Mouse (Mus musculus) thymus, postnatal 14 days (tissue): ENCODE results near the gene Sbno1.
"Not testable (repeated sequence)": the region's sequence is repeated elsewhere in the genome, so short reads cannot be mapped to it uniquely, and the experiment has no call there.

Experiments used
- DNase-seq: peaks from one replicate; pipeline ENCODE4 v3.0.0; 2021

The Sbno1 gene

DNA sequence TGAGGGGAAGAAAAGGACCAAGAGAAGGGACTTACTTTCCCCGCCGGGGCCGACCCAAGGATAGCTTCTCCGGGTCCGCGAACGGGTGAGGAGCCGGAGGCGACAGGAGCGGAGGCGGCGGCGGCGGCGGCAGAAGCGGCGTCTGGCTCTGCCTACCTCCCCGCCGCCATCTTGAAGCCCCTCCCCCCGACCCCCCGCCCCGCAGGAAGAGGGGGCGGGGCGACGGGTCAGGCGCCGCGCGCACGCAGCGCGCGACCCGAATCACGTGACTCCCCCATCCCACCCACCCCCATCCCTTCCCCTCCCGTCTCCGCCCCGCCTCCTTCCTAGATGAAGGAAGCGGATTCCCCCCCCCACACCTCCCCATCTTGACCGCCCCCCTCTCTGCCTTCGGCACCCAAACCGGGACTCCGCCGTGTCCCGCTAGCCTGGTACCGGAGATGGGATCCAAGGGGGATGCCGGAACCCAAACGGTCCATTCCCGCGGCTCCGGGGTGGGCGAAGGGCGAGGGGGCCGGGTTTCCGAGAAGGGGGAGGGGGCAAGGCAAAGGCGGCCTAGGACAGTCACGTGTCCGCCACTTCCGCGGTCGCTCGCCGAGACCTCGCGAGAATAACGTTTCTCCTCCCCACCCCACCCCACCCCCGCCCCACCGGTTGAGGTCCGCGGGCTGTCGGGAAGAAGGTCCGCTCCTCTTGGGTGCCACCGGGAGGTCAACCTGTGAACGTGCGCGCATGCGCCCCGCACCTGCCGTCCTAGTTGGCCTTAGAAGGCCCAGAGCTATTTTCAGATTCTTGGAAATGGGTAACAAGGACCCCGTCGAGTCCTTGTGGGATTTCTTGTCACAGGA, at the start of gene Sbno1:
TSS of gene Sbno1 (minus strand) at position 590 of the 848 bp plus-strand sequence.
- DNase-seq = peak; percentile 94

DNA sequence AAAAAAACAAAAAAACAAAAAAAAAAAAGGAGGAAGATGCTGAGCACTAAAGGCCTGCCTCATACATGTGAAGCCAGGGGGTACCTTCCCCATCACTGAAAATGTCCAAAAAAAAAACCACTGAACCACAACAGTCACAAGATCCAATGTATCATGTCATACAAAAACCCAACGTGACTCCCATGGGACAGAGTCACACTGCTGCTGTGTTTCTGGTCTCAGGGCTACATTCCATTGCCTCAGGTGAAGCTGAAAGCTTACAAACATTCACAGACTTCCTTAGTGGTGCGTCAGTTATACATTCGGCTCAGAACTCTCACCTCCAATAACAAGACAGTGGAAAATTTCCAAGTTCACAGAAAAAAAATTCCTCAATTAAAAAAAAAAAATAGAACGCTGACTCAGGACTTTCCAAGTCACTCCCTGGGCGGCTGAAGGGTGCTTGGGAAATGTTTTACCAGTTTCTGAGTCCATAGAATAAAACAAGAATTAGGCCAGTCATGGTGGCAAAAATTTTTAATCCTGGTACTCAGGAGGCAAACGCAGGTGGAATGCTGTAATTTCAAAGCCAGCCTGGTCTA, 44.9 kb upstream of the Sbno1 start:
- DNase-seq = no peak

DNA sequence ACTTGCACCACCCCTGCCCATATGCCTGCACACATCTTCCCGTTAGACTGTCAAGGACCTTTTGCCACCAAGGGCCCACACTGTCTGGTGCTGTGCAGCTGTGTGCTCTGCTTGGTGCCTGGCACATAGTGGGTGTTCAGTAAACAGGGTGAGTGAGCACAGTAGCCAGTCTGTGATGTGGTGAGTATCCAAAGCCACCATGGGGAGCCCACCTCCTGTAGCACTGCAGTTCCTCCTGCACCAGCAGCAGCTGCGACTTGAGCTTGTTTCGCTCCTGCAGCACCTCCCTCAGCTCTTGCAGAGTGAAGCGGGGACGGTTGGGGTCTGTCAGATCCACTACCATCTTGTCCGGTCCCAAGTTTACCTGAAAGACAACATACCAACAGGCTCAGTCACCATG, 43.7 kb upstream of the Sbno1 start:
- peak; percentile 74 for DNase-seq

DNA sequence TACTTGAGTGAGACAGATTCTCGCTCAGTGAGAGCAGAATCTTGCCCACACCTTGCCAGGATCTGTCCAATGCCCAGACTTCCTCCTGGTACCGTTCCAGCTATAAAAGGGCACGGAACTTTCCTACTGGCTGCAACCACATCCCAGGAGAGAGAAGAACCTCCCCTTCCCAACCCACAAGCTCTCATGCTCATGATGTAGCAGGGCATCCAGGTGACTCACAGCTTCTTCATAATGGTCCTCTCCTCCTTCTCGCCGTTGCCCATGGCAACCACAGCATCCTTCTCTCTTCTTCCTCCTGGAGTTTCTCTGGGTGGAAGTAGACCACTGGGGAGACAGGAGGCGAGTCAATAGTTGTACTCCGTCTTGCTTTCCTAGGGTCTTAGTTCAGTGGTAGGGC, 42.6 kb upstream of the Sbno1 start:
- no peak for DNase-seq

DNA sequence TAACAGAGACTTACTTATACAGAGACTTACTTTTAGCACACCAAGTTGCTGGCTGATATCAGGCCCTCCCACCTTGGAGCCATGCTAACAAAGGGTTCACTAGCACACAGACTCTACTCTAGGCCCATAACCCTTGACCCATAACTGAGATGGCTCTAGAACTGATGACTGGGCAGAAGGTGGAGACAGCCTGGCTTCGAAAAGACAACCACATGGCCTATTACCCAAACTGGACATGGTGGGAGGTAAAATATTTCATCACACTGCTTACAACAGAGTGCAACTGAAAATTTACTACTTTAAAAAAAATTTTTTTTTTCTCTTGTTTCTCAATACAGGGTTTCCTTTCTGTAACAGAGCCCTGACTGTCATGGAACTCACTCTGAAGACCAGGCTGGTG, 42.0 kb upstream of the Sbno1 start:
- DNase-seq = no peak

DNA sequence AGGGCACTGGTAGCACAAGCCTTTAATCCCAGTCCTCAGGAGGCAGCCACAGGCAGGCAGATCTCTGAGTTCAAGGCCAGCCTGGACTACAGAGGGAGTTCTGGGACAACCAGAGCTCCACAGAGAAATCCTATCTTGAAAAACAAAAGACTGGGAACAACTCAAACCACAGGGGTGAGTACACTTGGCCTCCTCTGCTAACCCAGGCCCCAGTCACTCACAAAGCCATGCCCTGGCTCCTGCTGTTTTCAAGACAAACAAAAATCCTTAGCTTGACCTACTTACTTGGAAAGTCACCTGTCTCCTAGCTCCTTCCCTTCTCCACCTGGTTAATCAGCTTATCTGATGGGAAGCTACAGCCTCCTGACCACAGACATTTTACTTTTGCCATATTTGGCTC, 39.1 kb upstream of the Sbno1 start:
- no peak for DNase-seq

DNA sequence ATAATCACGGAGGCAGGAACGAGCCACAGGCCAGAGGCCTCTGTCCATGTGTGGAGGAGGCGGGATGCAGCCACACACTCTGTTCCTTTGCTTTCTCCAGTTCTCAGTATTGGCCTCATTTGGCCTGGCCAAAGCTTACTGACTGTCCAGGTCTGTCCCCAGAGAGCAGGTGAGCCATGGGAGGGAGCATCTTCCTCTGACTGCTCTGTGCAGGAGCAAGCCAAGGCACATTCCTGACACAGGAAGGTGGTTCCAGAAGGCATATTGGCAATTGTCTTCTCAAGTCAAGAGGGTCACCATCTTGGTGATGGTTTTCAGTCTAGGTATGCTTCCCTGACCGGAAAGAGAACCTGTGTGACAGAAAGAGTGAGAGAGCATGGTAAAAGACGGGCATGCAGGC, 37.7 kb upstream of the Sbno1 start:
- DNase-seq = no peak

DNA sequence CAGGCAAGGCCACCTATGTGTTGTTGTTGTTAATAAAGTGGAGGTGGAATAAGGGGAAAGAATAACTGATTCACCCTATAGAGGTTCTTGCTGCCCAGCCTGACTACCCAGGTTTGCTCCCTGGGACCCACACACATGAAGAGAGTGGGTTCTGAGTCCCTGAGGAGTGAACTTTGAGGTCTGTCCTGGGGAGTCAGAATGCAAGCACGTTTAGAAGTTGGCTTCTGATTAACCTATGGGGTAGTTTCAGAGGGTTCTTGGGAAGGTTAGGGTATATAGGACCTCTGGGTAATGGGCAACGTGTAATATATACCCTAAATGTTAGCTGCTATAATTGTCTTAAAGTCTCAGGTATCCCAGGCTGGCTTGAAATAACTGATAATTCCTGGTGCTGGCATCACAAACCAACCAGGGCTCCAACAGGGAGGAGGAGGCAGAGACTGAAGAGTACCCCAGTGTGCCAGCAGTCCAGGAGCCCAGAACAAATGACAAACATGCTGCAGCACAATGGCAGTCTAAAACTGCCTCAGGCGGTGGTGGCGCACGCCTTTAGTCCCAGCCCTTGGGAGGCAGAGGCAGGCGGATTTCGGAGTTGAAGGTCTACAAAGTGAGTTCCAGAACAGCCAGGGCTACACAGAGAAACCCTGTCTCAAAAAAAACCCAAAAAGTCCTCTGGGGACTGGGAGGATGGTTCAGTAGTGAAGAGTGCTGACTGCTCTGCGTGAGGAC, 36.7 kb upstream of the Sbno1 start:
- DNase-seq = no peak

DNA sequence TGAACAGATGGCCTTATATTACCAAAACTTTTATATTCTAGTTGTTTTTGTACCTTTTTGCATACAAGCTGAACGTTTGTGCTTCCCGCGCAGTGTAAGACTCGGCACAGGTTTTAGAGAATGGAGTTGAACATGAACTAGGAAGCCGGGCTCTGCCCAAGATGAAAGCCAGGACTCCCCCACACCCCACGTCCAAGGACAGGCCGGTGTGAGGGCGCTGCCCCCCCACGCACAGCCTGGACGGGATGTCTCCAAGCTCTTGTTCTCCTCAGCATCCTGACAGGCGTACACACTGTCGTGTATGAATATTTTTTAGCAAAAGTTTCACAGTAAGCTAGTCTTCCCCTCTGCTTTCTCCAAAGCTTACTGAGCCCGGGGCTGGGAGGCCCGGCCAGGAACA, 35.1 kb upstream of the Sbno1 start:
- DNase-seq = not testable (repeated sequence)

DNA sequence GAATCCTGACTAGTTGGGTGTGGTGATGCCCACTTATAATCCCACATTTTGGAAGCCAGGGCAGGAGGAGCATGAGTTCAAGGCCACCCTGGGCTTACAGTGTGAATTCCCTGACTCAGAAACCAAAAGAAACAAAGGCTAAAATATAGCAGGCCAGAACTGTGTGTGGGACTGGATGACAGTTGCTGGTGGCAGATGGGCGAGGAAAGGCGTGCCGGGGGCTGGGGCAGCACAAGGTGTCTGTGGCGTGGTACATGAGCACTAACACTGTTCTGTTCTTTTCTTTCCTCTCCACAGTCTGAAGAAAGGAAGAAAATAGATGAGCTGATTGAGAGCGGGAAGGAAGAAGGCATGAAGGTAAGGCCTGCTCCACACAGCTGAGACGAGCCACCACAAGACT, 31.0 kb upstream of the Sbno1 start:
- DNase-seq = no peak

DNA sequence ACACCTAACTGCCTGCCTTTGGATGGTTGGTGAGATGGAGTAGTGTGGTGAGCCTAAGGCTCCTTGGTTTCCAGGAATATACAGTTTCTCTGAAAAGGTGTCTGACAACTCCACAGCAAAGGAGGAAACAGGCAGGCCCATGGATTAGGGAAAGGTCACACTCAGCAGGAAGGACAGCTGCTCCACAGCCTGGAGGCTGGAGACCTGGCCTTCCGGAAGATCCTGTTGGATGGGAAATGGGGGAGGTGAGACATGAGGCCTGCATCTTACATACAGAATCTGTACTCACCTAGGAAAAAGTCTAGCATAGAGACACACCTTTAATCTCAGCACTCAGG, 28.2 kb upstream of the Sbno1 start:
- no peak for DNase-seq

DNA sequence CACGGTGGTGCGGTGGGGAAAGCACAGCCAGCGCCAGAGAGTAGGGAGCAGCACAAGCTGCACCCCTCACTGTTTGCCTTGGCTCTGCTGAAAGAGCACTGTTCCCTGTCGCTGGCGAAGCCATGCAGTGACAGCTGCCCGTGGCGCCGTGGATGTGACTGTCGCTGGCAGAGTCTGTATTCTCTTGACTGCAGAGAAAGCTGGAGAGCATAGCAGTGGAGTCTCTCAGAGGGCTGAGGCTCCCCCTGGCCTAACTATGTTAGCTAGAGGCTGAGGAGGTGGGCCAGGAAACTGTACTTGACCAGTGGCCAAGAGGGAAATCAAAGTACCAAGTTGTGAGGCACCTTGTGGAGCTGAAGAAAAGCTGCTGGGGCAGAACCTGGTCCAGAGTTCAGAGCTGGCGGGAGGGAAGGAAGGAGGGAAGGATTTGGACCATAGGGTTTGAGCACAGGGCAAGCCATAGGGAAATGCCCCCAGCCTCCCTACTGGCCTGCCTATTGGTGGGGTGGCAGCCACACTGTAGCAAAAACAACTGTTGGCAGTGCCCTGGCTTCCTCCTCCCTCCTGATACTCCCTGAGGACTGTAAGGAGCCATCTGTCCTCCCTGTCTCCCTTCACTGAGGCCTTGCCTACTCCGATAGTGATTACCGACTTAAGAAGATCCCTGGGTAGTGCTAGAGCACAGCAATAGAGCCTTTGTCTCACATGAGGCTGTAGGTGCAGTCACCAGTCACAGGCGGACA, 27.7 kb upstream of the Sbno1 start:
- DNase-seq = no peak

DNA sequence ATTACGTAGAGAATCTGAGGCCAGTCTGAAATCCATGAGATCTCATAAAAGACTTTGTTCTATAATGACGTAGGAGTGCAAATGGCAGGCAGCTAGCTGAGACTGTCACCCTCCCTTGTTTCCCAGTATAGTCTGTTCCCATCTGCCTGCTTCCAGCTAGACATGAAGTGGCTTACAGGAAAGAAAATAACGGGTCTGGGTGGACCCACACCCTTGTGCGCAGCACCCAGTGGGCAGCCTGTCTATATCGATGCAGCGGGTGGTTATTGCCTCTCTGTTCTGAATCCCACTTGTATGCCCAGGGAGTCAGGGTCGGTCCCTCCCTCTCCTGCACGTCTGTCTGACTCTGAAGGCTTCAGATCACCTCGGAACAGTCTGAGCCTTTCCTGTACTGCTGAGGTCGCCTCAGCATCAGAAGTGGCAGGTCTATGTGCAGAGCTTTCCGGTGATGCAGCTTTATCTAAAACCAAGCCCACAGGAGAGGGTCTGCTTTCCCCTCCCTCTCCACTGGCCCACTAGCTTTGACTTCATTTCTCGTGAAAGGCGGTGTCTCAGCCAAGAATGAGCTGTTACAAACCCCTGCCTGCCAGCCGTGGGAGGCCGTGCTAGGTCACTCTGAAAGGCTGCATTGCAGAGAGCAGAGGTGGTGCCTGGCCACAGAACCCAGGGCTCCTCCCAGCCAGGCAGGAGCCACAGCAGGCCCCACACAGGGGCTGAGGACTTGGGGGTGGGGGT, 26.9 kb upstream of the Sbno1 start:
- DNase-seq = no peak

DNA sequence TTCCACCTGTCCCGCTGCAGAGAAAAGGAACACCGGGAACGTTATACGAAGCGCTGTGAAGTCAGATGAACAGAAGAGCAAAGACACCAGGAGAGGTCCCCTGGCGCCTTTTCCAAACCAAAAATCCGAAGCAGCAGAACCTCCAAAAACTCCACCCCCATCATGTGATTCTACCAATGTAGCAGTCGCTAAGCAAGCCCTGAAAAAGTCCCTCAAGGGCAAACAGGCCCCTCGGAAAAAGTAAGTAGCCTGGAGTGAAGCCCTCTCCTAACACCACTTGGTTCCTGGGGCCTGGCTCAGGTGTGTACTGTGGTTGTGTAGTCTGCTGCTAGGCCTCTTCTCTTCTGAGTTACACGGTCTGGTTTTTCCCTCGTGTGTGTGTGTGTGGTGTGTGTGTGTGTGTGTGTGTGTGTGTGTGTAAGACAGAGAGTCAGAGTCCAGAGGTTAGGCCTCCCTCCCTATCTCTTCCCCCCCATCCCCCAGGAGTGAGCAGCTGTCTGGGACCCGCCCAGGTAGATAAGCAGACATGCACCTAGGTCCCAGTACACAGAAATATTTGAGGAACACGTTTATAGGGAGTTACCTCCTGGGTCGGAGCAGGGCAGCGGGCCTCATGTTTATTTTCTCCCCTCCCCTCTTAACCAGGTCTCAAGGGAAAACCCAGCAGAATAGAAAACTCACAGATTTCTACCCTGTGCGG, 25.0 kb upstream of the Sbno1 start:
- DNase-seq = no peak

DNA sequence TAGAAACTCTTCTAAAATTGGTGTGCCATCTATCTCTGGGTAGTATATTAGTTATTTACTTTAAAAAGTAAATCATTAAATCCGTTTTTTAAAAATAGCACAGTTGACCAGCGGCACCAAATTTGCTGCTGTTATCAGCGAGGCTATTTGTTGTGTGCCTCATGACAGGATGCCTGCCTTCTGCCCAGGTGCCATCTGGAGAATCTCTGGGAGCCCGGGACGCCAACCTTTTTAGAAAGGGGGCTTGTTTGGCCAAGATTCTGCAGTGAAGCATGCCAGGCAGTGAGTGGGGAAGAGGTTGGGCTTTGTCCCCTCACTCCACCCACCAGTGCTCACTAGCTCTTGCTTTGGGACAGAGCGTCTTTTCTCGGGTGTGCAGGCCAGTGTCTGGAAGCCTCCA, 24.2 kb upstream of the Sbno1 start:
- no peak for DNase-seq

DNA sequence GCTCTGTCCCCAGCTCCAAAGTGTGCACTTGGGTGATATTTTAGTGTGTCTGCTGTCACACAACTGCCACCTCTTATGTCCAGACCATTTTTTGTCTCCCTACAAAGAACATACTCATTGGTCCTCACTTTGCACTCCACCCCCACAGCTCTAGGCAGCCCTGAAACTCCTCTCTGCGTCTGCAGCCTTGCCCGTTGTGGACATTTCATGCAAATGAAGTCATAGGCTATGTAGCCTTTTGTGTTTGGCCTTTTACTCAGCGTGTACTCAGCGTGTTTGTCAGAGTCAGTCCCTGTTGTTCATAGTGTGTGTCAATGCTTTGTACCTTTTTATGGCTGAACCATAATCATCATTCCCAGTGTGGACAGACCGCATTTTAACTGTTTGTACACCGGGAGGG, 23.7 kb upstream of the Sbno1 start:
- DNase-seq = no peak

DNA sequence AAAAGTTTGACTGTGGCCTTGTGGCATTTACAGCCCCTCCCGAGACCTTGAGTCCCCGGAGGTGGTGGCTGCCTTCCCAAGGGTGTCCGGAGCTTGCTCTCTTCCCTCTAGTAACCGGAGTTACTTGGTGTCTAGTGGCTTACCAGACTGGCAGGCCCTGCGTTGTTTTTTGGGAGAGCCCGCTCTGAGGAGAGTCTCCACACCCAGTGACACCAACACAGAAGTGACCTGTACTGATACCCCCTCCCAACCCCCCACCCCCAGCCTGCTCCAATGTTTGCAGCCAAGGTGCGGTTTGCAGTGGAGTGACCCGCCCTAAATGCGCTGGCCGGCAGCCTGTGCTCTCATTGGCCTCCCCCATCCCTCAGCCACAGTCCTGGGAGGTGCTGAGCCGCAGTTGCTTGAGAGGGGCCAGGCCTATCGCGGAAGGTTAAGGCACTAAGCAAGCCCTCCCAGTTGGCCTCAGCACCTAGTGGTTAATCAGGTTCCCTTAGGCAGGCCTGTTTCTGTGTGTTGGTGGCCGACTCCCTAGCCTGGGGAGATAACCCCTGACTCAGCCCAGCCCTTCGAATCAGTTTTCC, 20.6 kb upstream of the Sbno1 start:
- DNase-seq = peak; percentile 26

DNA sequence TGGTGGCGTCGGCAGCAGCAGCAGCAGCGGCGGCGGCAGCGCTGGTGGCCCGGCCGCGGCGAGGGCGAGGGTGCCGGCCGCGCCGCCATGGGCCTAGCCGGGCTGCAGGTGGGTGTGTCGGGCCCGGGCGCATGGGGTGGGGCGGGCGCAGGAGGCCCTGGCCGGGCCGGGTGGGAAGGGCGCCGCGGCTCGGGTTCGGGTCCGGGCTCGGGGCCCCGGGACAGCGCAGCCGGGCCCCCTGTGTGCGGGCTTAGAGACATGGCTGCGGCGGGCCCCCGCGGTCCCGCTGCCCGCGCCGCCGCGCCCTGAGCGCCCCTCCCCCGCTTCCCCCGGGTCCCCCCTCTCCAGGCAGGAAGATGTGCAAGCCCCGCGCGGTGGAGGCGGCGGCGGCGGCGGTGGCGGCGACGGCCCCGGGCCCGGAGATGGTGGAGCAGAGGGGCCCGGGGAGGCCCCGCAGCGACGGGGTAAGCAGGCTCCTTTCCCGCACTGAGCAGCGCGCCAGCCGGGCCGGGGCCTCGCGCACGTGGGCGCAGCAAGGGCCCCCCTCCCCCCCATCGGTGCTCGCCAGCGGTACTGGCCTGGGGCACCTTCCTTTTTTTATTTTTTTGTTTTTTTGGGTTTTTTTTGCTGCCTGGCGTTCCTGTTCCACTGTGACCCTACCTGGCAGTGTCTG, 20.0 kb upstream of the Sbno1 start:
- peak; percentile 77 for DNase-seq

DNA sequence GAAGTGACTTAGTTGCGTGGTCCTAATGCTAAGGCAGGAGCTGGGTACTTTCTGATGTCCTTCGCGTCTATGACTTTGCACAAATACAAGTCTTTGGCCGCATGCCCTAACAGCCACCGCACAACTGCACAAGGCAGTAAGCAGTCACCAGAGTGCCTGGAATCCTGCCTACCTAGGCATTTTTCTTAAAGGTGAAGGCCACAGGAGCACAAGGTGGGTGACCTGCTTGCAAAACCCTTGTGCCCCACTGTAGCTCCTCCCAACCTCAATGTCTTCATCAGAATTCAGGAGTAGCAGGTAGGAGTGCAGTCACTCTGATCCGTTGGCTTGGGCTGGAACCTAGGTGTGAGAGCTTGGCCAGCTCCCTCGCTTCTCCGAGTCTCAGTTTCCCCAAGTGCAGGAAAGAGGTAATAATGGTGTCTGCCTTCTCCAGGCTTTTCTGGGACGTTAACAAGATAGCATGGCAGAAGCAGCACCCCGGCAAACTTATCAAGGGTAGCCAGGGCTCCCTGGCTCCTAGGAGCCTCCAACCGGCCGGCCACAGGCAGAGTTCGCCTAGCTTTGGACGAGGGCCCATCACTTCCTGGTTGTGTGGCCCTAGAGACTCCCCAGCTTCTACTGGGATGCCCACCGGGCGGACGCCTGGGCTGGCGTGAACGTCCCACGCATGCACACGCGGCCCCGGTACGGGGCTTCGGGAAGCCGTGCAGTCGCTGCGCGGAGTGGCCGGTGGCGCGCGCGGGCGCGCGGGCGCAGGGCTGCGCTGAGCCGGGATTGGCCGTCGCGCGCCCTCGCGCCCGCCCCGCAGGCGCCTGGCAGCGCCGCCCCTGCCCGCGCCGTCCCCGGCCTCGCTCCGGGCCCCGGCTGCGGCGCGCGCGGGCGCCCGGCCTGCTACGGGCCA, 19.1 kb upstream of the Sbno1 start:
- peak; percentile 86 for DNase-seq

DNA sequence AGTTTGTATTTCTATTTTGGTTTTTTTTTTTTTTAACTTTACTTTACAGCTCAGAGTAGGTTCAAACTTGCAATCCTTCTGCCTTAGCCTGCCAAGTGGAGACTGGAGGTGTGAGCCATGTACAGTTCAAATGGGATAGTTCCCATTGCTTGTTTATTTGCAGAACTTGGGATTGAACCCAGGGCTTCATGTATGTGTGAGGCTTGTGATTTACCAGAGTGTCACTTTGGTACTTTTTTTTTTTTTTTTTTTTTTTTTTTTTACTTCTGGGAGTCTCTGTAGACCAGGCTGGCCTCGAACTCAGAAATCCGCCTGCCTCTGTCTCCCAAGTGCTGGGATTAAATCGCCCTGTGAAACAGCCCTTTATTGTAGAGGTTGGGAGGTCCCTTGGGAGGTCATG, 18.4 kb upstream of the Sbno1 start:
- no peak for DNase-seq
